Mouse (Mus musculus): ENCODE measurements at regions not wholly inside any gene's neighbourhood (a gene's known extent, or its start where the extent isn't known, plus 50 kb on each side); places are given as distances from the start of the nearest gene placed in this dataset.

GRCm38 (mm10) chr9:113601451-113601850 lies 106.6 kb downstream of the Pdcd6ip start:
- DNase-seq: no peak

- DNase-seq: no peak
Observed at GRCm38 (mm10) chr9:113587260-113587659, 120.8 kb downstream of the Pdcd6ip start.

DNA sequence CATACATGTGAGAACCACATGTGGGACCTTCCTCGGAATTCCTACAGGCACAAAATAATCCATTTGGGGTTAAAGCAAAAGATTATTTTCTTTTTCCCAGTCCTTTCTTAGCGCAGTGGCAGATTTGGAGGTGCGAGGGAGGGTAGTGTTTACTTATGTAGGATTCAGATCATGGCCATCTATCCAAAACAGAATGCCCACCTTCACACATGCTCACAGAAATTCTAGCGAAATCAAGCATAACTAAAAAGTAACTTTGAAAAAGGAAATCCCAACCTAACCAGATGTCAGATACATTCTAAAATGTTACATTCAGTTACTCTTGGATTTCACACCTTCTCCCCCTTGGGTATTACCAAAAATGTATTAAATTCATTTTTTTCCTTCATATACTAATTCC lies 121.6 kb downstream of the Pdcd6ip start:
- no peak for DNase-seq

DNA sequence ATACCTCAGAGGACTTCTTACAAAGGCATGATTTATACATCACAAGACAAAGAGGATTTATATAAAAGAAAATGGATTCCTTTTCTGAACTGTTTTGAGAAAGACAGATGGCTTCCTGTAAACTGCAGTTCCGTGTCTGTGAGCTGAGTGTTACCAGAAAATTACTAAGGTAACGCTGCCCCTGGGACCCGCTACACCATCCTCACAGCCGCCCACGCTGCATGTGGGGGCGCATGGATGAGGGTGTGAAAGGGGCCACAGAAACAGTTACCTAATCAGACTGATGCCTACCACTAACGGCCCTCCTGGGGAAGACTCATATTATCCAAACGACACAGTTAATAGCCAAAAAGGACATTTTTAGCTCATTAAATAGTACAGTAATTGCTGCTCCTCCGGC lies 129.8 kb downstream of the Pdcd6ip start:
- DNase-seq: no peak

DNA sequence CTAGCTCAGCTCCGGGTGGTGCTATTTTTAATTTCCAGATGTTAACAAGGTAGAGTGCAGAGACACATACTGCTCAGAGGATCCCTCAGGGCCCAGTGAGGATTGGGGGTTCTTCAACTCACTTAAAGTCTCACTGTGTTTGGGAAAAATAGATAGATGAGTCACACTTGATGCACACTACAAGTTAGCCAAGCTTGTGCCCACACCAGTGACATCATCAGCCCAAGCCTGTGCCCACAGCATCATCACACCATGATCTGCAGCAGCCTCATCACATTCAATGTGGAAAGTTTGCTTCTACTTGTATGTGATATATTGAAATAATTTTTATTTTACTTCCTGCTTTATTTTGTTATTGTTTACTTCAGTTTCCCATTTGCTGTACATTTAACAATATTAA lies 139.2 kb downstream of the Pdcd6ip start:
- DNase-seq: no peak

GRCm38 (mm10) chr9:113567705-113568104 lies 140.4 kb downstream of the Pdcd6ip start:
- no peak for DNase-seq

DNA sequence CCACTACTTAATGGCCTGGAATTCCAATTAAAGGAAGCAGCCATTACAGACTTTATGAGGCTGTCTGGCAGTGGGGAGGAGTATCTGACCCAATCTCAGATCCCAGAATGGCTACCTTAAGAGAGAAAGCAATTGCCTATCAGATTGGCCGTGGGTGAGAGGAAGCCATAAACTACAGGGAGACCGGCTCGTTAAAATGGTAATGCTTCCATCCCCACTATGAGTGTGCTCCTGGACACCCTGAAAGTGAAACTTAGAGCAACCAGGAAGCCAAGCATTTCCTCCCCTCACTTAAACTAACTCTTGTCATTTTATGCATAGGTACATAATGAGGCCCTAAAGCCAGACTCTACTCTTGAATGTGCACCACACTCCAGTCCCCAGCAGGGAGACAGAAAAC lies 141.4 kb downstream of the Pdcd6ip start:
- no peak for DNase-seq

- DNase-seq: no peak
Observed at GRCm38 (mm10) chr9:113553911-113554310, 154.1 kb downstream of the Pdcd6ip start.

DNA sequence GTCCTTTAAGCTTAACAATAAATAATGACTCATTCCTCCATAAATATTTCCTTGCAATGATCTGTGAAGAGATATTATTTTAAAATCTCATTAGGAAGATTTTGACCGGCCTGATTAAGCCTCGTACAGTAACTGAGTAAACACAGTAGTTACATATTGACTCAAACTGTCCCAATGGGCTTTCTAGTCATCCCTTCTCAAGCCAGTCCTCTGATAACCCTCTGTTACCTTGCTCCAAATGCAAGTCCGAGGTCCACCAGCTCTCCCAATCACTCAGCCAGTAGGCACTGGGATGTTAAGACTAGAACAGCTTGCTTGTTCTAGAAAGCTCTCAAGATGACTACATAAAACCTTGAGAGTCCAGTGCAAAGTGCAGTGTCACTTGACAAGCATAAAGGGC lies 160.6 kb downstream of the Pdcd6ip start:
- no peak for DNase-seq

DNA sequence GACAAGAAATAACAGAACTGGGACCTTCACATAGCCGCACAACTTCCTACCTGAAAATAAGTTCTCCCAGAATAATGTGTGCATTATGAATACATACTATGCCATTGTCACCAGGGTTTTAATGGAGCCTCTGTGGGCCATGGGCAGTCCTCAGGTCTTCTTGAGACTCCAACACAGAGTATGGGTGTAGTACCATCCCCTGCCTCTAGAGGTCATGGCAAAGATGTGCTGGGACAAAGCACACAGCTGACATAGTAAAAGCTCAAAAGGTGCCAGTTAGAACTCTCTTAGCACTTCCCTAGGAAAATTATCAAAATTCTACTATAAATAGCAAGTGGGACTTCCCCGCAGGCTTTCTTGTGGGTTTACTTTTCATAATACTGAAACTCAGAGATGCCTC lies 179.5 kb downstream of the Pdcd6ip start:
- DNase-seq: peak; percentile 23

DNA sequence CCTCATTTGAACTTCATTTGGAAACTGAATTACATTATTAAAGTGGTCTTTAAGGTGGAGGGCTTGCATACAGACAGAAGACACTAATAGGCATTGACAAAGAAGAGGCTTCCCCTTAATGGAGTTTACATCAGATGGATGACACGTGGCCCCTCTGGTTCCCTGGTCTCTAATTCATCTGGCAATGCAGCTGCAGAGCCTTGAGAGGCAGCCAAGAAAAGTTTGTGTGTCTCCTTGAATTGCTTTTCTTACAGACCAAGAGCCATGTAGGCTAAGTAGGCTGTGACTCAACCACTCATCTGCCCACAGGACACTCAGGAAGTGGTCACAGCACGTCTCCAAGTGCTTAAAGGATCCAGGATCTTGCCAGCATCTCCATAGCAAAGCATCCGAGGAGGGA lies 183.8 kb downstream of the Pdcd6ip start:
- no peak for DNase-seq

GRCm38 (mm10) chr9:113523173-113523572 lies 184.9 kb downstream of the Pdcd6ip start:
- DNase-seq: no peak

DNA sequence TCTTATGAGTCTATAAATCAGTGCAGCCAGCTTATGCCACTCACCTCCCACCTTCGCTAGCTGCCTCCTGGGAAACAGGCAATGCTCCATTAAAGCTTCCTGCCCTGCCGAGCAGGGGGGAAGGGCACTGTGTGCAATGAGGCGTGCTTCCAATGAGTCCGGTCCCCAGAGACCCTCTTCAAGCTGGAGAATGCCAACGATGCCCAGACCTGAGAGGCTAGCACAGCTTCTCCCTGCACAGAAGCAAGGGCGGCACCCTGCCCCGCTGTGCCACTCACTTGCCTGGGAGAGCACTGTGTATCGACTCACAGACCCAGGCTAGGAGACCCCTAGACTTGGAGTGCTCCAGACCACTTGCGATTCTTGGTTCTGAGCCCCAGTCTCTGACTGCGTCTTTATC lies 188.3 kb downstream of the Pdcd6ip start:
- DNase-seq: no peak

DNA sequence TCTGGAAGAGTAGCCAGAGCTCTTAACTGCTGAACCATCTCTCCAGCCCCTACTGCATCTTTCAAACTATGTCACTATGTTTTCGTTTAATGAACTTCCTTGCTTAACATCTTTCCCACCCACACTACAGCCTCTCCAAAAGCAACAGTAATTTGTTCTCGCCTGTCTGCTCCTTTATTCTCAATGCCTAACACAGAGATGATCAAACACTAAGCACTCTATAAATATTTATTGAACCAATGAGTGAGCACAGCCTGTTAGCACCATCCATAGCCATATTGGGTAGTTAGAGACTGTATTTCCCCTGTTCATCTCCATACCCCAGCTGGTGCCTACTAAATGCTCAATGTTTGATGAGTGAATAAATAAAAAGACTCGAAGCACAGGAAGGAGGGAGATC lies 189.6 kb downstream of the Pdcd6ip start:
- no peak for DNase-seq

- no peak for DNase-seq
Observed at GRCm38 (mm10) chr9:113517756-113518155, 190.3 kb downstream of the Pdcd6ip start.

GRCm38 (mm10) chr9:113515703-113516020 lies 192.4 kb downstream of the Pdcd6ip start:
- DNase-seq: no peak

- no peak for DNase-seq
Observed at GRCm38 (mm10) chr9:113514846-113515702, 193.0 kb downstream of the Pdcd6ip start.

GRCm38 (mm10) chr9:113511302-113511701 lies 196.8 kb downstream of the Pdcd6ip start:
- DNase-seq: no peak

DNA sequence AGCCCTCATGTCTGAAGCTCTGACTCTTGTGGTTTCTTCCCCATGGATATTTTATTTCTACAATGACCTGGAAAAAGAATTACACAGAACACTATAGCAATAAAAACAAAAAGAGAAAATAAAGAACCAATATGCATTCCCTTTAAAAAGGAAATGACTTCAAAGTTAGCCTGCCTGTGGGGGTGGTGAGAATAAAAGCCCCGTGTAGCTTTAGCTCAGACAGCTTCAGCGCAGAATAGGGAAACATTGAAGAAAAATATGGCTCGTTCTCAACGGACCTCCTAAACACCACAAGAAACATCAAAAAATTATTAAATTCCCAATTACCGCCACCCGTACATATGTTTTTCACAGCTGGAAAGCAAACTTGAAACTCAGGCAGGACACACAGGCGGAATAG lies 198.7 kb downstream of the Pdcd6ip start:
- no peak for DNase-seq

DNA sequence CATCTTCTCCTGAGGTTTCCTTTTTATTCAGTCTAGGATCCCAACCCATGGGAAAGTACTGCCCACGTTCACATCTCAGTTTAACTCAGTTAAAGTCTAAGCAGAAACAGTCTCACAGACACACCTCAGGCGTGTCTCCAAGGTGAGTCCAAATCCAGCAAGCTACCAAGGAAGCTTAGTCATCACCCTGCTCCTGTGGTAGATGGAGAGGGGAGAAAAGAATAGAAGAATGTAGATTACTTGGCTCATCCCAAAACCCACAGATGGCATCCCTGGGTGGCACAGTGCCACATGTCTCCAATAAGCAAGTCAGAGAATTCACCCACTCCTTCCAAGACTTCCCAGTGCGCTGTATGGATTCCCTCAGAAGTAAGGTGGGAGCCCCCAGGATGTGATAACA lies 199.2 kb downstream of the Pdcd6ip start:
- DNase-seq: no peak

DNA sequence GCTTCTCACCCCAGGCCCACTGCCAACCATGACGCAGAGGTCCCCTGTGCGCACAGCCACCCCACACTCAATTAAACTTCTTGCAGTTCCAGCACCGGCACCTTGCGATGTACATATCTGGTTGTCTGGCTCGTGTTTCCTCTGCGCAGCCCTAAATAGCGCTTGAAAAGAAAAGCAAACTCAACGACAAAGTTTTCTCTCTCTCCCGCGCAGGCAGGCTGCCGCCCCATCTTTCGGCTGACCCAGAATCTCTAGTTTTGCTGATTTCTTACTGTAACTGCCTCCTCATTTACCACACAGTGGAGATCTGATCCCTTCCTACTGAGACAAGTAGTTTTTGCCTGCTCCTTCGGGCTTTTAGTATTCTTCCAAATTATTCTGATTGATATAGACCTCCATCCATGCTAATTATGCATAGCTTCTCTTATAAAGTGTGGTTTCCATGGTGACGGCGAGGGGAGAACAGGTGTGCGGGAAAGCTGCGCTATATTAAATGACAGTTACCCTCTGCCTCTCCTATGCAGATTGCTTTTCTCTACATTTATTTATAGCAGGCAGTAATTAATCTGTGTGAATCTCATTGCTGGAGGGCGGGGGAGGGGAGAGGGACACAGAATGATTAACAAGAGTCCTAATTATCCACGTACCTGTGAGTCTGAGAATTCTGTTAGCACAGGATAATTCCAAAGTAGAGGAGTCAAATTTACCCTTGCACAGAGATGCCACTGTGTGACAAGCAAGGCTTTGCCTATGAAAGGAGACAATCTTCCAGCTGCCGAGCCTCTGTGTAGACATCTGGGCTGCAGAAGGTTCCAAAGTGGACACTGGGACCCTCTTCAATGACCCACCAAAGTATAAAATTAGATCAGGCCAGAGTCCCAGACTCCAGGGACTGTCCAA lies 200.2 kb downstream of the Pdcd6ip start:
- DNase-seq: no peak

DNA sequence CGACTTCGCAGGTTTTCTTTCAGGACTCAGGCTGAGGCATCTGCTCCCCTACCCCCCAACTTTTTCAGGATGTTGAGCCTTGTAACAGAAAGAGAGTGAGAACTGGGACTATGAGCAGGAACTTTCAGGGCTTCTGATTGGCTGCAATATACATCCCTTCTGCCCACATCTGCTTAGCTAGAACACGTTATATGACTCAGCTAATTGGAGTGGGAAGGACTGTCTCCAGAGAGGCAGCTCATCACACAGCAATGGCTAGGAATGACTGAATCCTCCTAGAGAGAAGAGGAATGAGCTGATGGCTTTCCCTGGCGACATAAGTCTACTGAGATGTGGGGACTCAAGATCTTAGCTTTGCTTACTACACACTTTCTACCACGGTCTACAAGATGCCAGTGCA lies 208.8 kb downstream of the Pdcd6ip start:
- no peak for DNase-seq

- no peak for DNase-seq
Observed at GRCm38 (mm10) chr9:113496176-113496732, 211.8 kb downstream of the Pdcd6ip start.

Data from adrenal gland, postnatal 25 days (tissue).